Mouse (Mus musculus) adrenal gland, adult 18-20 months (tissue): ENCODE measurements around the gene Rmdn2. TPM values are rescaled to one million over a fixed set of nuclear protein-coding genes. Genes with fewer than 3 reads are reported as not detected.

ENCODE experiments used
- DNase-seq, 2 experiments: peaks; one replicate each; pipeline ENCODE4 v3.0.0; 2021 to 2022; ENCODE audit warnings: low spot score in 2 of 2
- total RNA-seq, 2 experiments: library from RNA; stranded (reverse); gene quantifications; 1 replicate in 1 of 2; 2 replicates in 1 of 2; pipeline ENCODE4 v1.2.3; 2021

Rmdn2 gene
- total RNA-seq, 2 experiments from 2014 or later, result 178 to 261 TPM

- DNase-seq, result no peak
These were observed 83.9 kb downstream of the Rmdn2 start for GRCm38 (mm10) chr17:79695541-79695940.

GRCm38 (mm10) chr17:79699197-79699596, 87.5 kb downstream of the Rmdn2 start:
- peak in 1 of 2 experiments; percentile 28 for DNase-seq

- no peak for DNase-seq
These were observed 89.2 kb downstream of the Rmdn2 start for GRCm38 (mm10) chr17:79700871-79701270.

- no peak for DNase-seq
These were observed 94.2 kb downstream of the Rmdn2 start for GRCm38 (mm10) chr17:79705671-79706455.

GRCm38 (mm10) chr17:79708168-79708567, 96.5 kb downstream of the Rmdn2 start:
- DNase-seq, result no peak

GRCm38 (mm10) chr17:79709718-79710117, 98.1 kb downstream of the Rmdn2 start:
- no peak for DNase-seq

GRCm38 (mm10) chr17:79710246-79710842, 98.7 kb downstream of the Rmdn2 start:
- no peak for DNase-seq

- no peak for DNase-seq
These were observed 100.3 kb downstream of the Rmdn2 start for GRCm38 (mm10) chr17:79711944-79712343.

- DNase-seq, result no peak
These were observed 100.9 kb downstream of the Rmdn2 start for GRCm38 (mm10) chr17:79712536-79712935.

GRCm38 (mm10) chr17:79713276-79713642, 101.6 kb downstream of the Rmdn2 start:
- no peak for DNase-seq

GRCm38 (mm10) chr17:79713643-79714367, 102.1 kb downstream of the Rmdn2 start:
- DNase-seq, result peak; percentile 29 to 33

- peak in 1 of 2 experiments; percentile 15 for DNase-seq
These were observed 102.8 kb downstream of the Rmdn2 start for GRCm38 (mm10) chr17:79714368-79714895.

- DNase-seq, result no peak
These were observed 103.4 kb downstream of the Rmdn2 start, which contains the start of gene Cyp1b1 for GRCm38 (mm10) chr17:79714931-79715637. Gene Cyp1b1, minus strand, starts transcription at chr17:79715061.

- peak; percentile 81 to 82 for DNase-seq
These were observed 104.0 kb downstream of the Rmdn2 start for GRCm38 (mm10) chr17:79715649-79716143.

- no peak for DNase-seq
These were observed 109.0 kb downstream of the Rmdn2 start for GRCm38 (mm10) chr17:79720681-79721080.

- DNase-seq, result no peak
These were observed 115.0 kb downstream of the Rmdn2 start for GRCm38 (mm10) chr17:79726613-79727012.

- no peak for DNase-seq
These were observed 116.5 kb downstream of the Rmdn2 start for GRCm38 (mm10) chr17:79728053-79728584.

GRCm38 (mm10) chr17:79728585-79729503, 117.2 kb downstream of the Rmdn2 start:
- DNase-seq, result no peak

GRCm38 (mm10) chr17:79730988-79731387, 119.3 kb downstream of the Rmdn2 start:
- no peak for DNase-seq
